ENCODE assay signal across 19 mouse cellular contexts in the genomic region with DNA sequence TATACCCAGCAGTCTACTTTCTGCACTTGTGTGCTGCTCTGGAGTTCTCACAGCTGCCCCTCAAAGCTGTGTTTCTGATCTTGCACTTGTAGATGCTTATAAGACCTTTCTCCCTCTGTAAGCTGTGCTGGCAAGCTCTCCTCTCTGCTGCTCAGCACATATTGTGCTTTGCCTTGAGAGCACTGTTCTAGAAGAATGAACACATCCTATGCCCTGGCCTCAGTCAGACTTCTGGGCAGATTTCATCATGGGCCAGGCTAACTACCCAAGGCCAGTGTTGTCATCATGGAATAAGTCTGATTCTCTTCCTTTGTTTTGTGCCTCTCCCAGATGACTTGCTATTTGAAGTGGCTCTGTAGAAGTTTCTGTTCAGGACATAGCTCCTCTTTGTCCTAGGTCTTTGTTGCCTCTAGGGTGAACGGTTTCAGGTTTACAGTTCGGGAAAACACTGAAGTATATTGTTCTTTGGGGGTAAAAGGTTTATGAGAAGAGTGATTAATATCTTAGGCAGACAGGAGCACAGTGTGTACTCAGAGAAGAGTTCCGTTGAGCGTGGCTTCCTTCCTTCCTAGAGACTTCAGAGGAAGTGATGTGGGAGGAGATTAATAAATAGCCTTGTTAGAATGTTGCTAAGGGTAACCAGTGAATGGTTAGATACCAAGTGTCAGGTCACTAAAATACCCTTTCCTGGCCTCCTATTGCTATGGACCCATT.
DNase-seq lines count a peak whose midpoint lies in the region; ATAC-seq and TF ChIP-seq lines count a peak whose summit lies in the region.
"Had no signal": no experiment of that assay in that cellular context is flagged by ENCODE, and none has a peak within 500 bp of the region (broad histone marks: within the 10 kb centered on the region; RNA-seq: fewer than 3 reads in every experiment).

No protein-coding gene starts in this region.

- no peaks in the 10 kb centered on the region for H3K9me3 ChIP-seq in heart, embryonic 12.5 days (replicated peaks)
- no peaks in the 10 kb centered on the region for H3K9me3 ChIP-seq in lung, embryonic 16.5 days (ENCODE audit: control insufficient read depth, low read length)
- H3K9me3 ChIP-seq: embryonic facial prominence, embryonic 13.5 days; forebrain, embryonic 12.5 days; hindbrain, embryonic 15.5 days; limb, embryonic 15.5 days; stomach, embryonic 15.5 days had no signal

- no peak for TF ChIP-seq POLR2A in brain, embryonic 14.5 days (IDR thresholded peaks at IDR 0.05; ENCODE audit: borderline replicate concordance, extremely low read depth, insufficient read depth, insufficient read length, poor library complexity, severe bottlenecking)

- peak; percentile 71 for DNase-seq in heart, adult 11 months
- no peak for DNase-seq in lung, postnatal 14 days
- peak; percentile 8 for DNase-seq in brain, embryonic 14.5 days (ENCODE audit: low read depth)
- DNase-seq in lung, postnatal 36 days: peak; percentile 21
- no peak for DNase-seq in spleen, postnatal 10 days (ENCODE audit: low spot score in 2 of 2)
- no peak for DNase-seq in frontal cortex, postnatal 10 days (ENCODE audit: low spot score in 2 of 2)
- DNase-seq: heart, adult 18-20 months; heart, postnatal 10 days; thymus, postnatal 14 days had no signal

- no peaks in the 10 kb centered on the region for H3K4me1 ChIP-seq in heart, embryonic 12.5 days (replicated peaks)
- no peaks in the 10 kb centered on the region for H3K4me1 ChIP-seq in lung, embryonic 16.5 days (replicated peaks; ENCODE audit: control insufficient read depth, insufficient read depth, low read length)
- H3K4me1 ChIP-seq: embryonic facial prominence, embryonic 13.5 days; forebrain, embryonic 12.5 days; hindbrain, embryonic 15.5 days; stomach, embryonic 15.5 days had no signal

- no peak for TF ChIP-seq CTCF in brain, embryonic 14.5 days (IDR thresholded peaks at IDR 0.05; ENCODE audit: borderline replicate concordance, extremely low read depth, insufficient read depth, insufficient read length)

- H3K4me3 ChIP-seq in heart, embryonic 12.5 days: no peak overlapping the region
- H3K4me3 ChIP-seq in lung, embryonic 16.5 days (ENCODE audit: low read length): no peak overlapping the region
- H3K4me3 ChIP-seq: embryonic facial prominence, embryonic 13.5 days; forebrain, embryonic 12.5 days; hindbrain, embryonic 15.5 days; limb, embryonic 15.5 days; stomach, embryonic 15.5 days had no signal

- H3K36me3 ChIP-seq in heart, embryonic 12.5 days: no peaks in the 10 kb centered on the region
- no peaks in the 10 kb centered on the region for H3K36me3 ChIP-seq in lung, embryonic 16.5 days (ENCODE audit: control insufficient read depth, insufficient read depth, low read length)
- H3K36me3 ChIP-seq: embryonic facial prominence, embryonic 13.5 days; forebrain, embryonic 12.5 days; hindbrain, embryonic 15.5 days; limb, embryonic 15.5 days; stomach, embryonic 15.5 days had no signal

- H3K27ac ChIP-seq in heart, embryonic 12.5 days (ENCODE audit: poor library complexity, severe bottlenecking): no peak overlapping the region
- no peak overlapping the region for H3K27ac ChIP-seq in lung, embryonic 16.5 days (ENCODE audit: low read length)
- H3K27ac ChIP-seq: embryonic facial prominence, embryonic 13.5 days; forebrain, embryonic 12.5 days; hindbrain, embryonic 15.5 days; limb, embryonic 15.5 days; macrophage; stomach, embryonic 15.5 days had no signal

- H3K4me2 ChIP-seq in heart, embryonic 12.5 days: no peak overlapping the region
- H3K4me2 ChIP-seq in lung, embryonic 16.5 days (ENCODE audit: low read depth, low read length): no peak overlapping the region
- H3K4me2 ChIP-seq: embryonic facial prominence, embryonic 13.5 days; forebrain, embryonic 12.5 days; hindbrain, embryonic 15.5 days; limb, embryonic 15.5 days; stomach, embryonic 15.5 days had no signal

- H3K9ac ChIP-seq in heart, embryonic 12.5 days: no peak overlapping the region
- no peak overlapping the region for H3K9ac ChIP-seq in lung, embryonic 16.5 days (ENCODE audit: low read length)
- H3K9ac ChIP-seq: embryonic facial prominence, embryonic 13.5 days; forebrain, embryonic 12.5 days; hindbrain, embryonic 15.5 days; limb, embryonic 15.5 days; stomach, embryonic 15.5 days had no signal

- no peak for ATAC-seq in heart, embryonic 12.5 days (ENCODE audit: insufficient number of reproducible peaks, low FRiP score)
- peak; percentile 52 for ATAC-seq in lung, embryonic 16.5 days (ENCODE audit: low read depth)
- ATAC-seq: activated CD4-positive, CD25-positive, alpha-beta regulatory T cell, adult 4 months; midbrain, embryonic 16.5 days had no signal

- 60% methylated on average over 4 of the region's 4 CpGs for WGBS in heart, embryonic 12.5 days
- WGBS in lung, embryonic 16.5 days: 27% methylated on average over 4 of the region's 4 CpGs

- H3K27me3 ChIP-seq in heart, embryonic 12.5 days (replicated peaks): no peaks in the 10 kb centered on the region
- H3K27me3 ChIP-seq in lung, embryonic 16.5 days (ENCODE audit: control insufficient read depth, insufficient read depth, low read depth, low read length): no peaks in the 10 kb centered on the region
- H3K27me3 ChIP-seq: embryonic facial prominence, embryonic 13.5 days; forebrain, embryonic 12.5 days; hindbrain, embryonic 15.5 days; limb, embryonic 15.5 days; stomach, embryonic 15.5 days had no signal

Comparison
In these comparisons a context has a peak if more than half of its experiments do, and no peak if none do; other contexts are left out.
1. DNase-seq: peak in heart, adult 11 months (single experiment), brain, embryonic 14.5 days (single experiment) and lung, postnatal 36 days (single experiment); none in lung, postnatal 14 days (single experiment), spleen, postnatal 10 days (0 of 2) and frontal cortex, postnatal 10 days (0 of 2).